Mouse (Mus musculus): ENCODE results near the gene Setd3.

DNA sequence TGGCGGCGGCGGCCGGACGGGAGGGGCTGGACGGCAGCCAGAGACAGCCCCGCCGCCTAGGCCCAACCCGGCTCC lies at the start of gene Setd3:
- TF ChIP-seq CTCF (conservative IDR thresholded peaks at IDR 0.05; ENCODE audit: insufficient read depth, insufficient read length, low read depth, low read length) (no peak), POLR2A (IDR thresholded peaks at IDR 0.05; ENCODE audit: low read depth, low read length) (no peak)
